Mouse (Mus musculus): ENCODE measurements at regions not wholly inside any gene's neighbourhood (a gene's known extent, or its start where the extent isn't known, plus 50 kb on each side); places are given as distances from the start of the nearest gene placed in this dataset.

- no peaks in the 10 kb centered on the region for H3K36me3 ChIP-seq
- ATAC-seq (ENCODE audit: low FRiP score) = no peak
- no peaks in the 10 kb centered on the region for H3K9me3 ChIP-seq
- no peak overlapping the region for H3K9ac ChIP-seq
- H3K27ac ChIP-seq = no peak overlapping the region
- H3K4me3 ChIP-seq = no peak overlapping the region
- no peak overlapping the region for H3K4me2 ChIP-seq
- no peaks in the 10 kb centered on the region for H3K4me1 ChIP-seq (replicated peaks)
- H3K27me3 ChIP-seq = no peaks in the 10 kb centered on the region
Observed at GRCm38 (mm10) chr3:80631391-80631790, 171.2 kb downstream of the Gria2 start.

GRCm38 (mm10) chr3:80610414-80610813, 192.2 kb downstream of the Gria2 start:
- Histone ChIP-seq H3K36me3 (no peaks in the 10 kb centered on the region), H3K9me3 (no peaks in the 10 kb centered on the region), H3K4me2 (no peak overlapping the region), H3K4me3 (no peak overlapping the region), H3K27me3 (no peaks in the 10 kb centered on the region), H3K27ac (no peak overlapping the region), H3K9ac (no peak overlapping the region), H3K4me1 (replicated peaks) (no peaks in the 10 kb centered on the region)
- 75% methylated on average over 2 of the region's 2 CpGs for WGBS
- ATAC-seq (ENCODE audit: low FRiP score) = no peak

GRCm38 (mm10) chr3:80608467-80608866, 194.2 kb downstream of the Gria2 start:
- ATAC-seq (ENCODE audit: low FRiP score) = no peak
- H3K27me3 ChIP-seq = no peaks in the 10 kb centered on the region
- H3K9ac ChIP-seq = no peak overlapping the region
- no peaks in the 10 kb centered on the region for H3K36me3 ChIP-seq
- H3K4me2 ChIP-seq = no peak overlapping the region
- H3K27ac ChIP-seq = no peak overlapping the region
- WGBS = 29% methylated on average over 4 of the region's 4 CpGs
- no peaks in the 10 kb centered on the region for H3K4me1 ChIP-seq (replicated peaks)
- no peaks in the 10 kb centered on the region for H3K9me3 ChIP-seq
- H3K4me3 ChIP-seq = no peak overlapping the region

GRCm38 (mm10) chr3:80607809-80608208, 194.8 kb downstream of the Gria2 start:
- H3K27ac ChIP-seq = no peak overlapping the region
- 35% methylated on average over 2 of the region's 2 CpGs for WGBS
- H3K4me2 ChIP-seq = no peak overlapping the region
- H3K36me3 ChIP-seq = no peaks in the 10 kb centered on the region
- ATAC-seq (ENCODE audit: low FRiP score) = no peak
- no peaks in the 10 kb centered on the region for H3K4me1 ChIP-seq (replicated peaks)
- H3K9me3 ChIP-seq = no peaks in the 10 kb centered on the region
- no peak overlapping the region for H3K9ac ChIP-seq
- no peaks in the 10 kb centered on the region for H3K27me3 ChIP-seq
- H3K4me3 ChIP-seq = no peak overlapping the region

GRCm38 (mm10) chr3:80597549-80597948, 205.1 kb downstream of the Gria2 start:
- Histone ChIP-seq H3K27me3 (no peaks in the 10 kb centered on the region), H3K36me3 (no peaks in the 10 kb centered on the region), H3K27ac (no peak overlapping the region), H3K4me3 (no peak overlapping the region), H3K9me3 (no peaks in the 10 kb centered on the region), H3K4me2 (no peak overlapping the region), H3K4me1 (replicated peaks) (no peaks in the 10 kb centered on the region), H3K9ac (no peak overlapping the region)
- no peak for ATAC-seq (ENCODE audit: low FRiP score)

GRCm38 (mm10) chr3:80567514-80567913, 235.1 kb downstream of the Gria2 start:
- Histone ChIP-seq H3K36me3 (no peaks in the 10 kb centered on the region), H3K4me2 (no peak overlapping the region), H3K4me3 (no peak overlapping the region), H3K27me3 (no peaks in the 10 kb centered on the region), H3K27ac (no peak overlapping the region), H3K4me1 (replicated peaks) (no peaks in the 10 kb centered on the region), H3K9ac (no peak overlapping the region), H3K9me3 (no peaks in the 10 kb centered on the region)
- no peak for ATAC-seq (ENCODE audit: low FRiP score)

GRCm38 (mm10) chr3:80566236-80566635, 236.4 kb downstream of the Gria2 start:
- H3K9me3 ChIP-seq = no peaks in the 10 kb centered on the region
- H3K4me2 ChIP-seq = no peak overlapping the region
- no peaks in the 10 kb centered on the region for H3K36me3 ChIP-seq
- no peaks in the 10 kb centered on the region for H3K27me3 ChIP-seq
- no peak overlapping the region for H3K27ac ChIP-seq
- no peak overlapping the region for H3K4me3 ChIP-seq
- 69% methylated on average over 3 of the region's 3 CpGs for WGBS
- H3K9ac ChIP-seq = no peak overlapping the region
- ATAC-seq (ENCODE audit: low FRiP score) = peak; percentile 17; the same call in 1 of the 2 replicates
- H3K4me1 ChIP-seq (replicated peaks) = no peaks in the 10 kb centered on the region

GRCm38 (mm10) chr3:80546151-80546695, 256.4 kb downstream of the Gria2 start:
- no peak overlapping the region for H3K9ac ChIP-seq
- no peaks in the 10 kb centered on the region for H3K4me1 ChIP-seq (replicated peaks)
- H3K36me3 ChIP-seq = no peaks in the 10 kb centered on the region

GRCm38 (mm10) chr3:80543783-80544182, 258.9 kb downstream of the Gria2 start:
- no peak overlapping the region for H3K4me2 ChIP-seq
- ATAC-seq (ENCODE audit: low FRiP score) = no peak
- no peaks in the 10 kb centered on the region for H3K9me3 ChIP-seq

More at GRCm38 (mm10) chr3:80546151-80546695, 256.4 kb downstream of the Gria2 start:
- Histone ChIP-seq H3K9me3 (no peaks in the 10 kb centered on the region), H3K27me3 (no peaks in the 10 kb centered on the region), H3K27ac (no peak overlapping the region), H3K4me3 (no peak overlapping the region), H3K4me2 (no peak overlapping the region)
- no peak for ATAC-seq (ENCODE audit: low FRiP score)

GRCm38 (mm10) chr3:80541382-80541781, 261.3 kb downstream of the Gria2 start:
- Histone ChIP-seq H3K9ac (no peak overlapping the region), H3K27me3 (no peaks in the 10 kb centered on the region), H3K36me3 (no peaks in the 10 kb centered on the region), H3K27ac (no peak overlapping the region), H3K4me1 (replicated peaks) (no peaks in the 10 kb centered on the region), H3K4me3 (no peak overlapping the region), H3K4me2 (no peak overlapping the region), H3K9me3 (no peaks in the 10 kb centered on the region)
- ATAC-seq (ENCODE audit: low FRiP score) = no peak

More at GRCm38 (mm10) chr3:80543783-80544182, 258.9 kb downstream of the Gria2 start:
- H3K4me3 ChIP-seq = no peak overlapping the region
- WGBS = 51% methylated on average over 1 of the region's 1 CpGs
- H3K36me3 ChIP-seq = no peaks in the 10 kb centered on the region
- no peaks in the 10 kb centered on the region for H3K27me3 ChIP-seq
- no peak overlapping the region for H3K27ac ChIP-seq
- H3K9ac ChIP-seq = no peak overlapping the region
- no peaks in the 10 kb centered on the region for H3K4me1 ChIP-seq (replicated peaks)

- no peak for ATAC-seq (ENCODE audit: low FRiP score)
- 89% methylated on average over 4 of the region's 4 CpGs for WGBS
- no peaks in the 10 kb centered on the region for H3K27me3 ChIP-seq
- no peaks in the 10 kb centered on the region for H3K36me3 ChIP-seq
- H3K9ac ChIP-seq = no peak overlapping the region
- no peak overlapping the region for H3K4me3 ChIP-seq
- H3K9me3 ChIP-seq = no peaks in the 10 kb centered on the region
- H3K4me2 ChIP-seq = no peak overlapping the region
- H3K4me1 ChIP-seq (replicated peaks) = no peaks in the 10 kb centered on the region
- H3K27ac ChIP-seq = no peak overlapping the region
Observed at GRCm38 (mm10) chr3:80533706-80534349, 268.8 kb downstream of the Gria2 start.

- H3K4me3 ChIP-seq = no peak overlapping the region
- no peak for ATAC-seq (ENCODE audit: low FRiP score)
- no peaks in the 10 kb centered on the region for H3K4me1 ChIP-seq (replicated peaks)
- no peaks in the 10 kb centered on the region for H3K27me3 ChIP-seq
- H3K9me3 ChIP-seq = no peaks in the 10 kb centered on the region
- H3K36me3 ChIP-seq = no peaks in the 10 kb centered on the region
- H3K4me2 ChIP-seq = no peak overlapping the region
- H3K9ac ChIP-seq = no peak overlapping the region
- no peak overlapping the region for H3K27ac ChIP-seq
- WGBS = 45% methylated on average over 1 of the region's 1 CpGs
Observed at GRCm38 (mm10) chr3:80514026-80514425, 288.6 kb downstream of the Gria2 start.

GRCm38 (mm10) chr3:80509185-80509584, 293.4 kb downstream of the Gria2 start:
- Histone ChIP-seq H3K4me1 (replicated peaks) (no peaks in the 10 kb centered on the region), H3K9ac (no peak overlapping the region), H3K27ac (no peak overlapping the region), H3K4me2 (no peak overlapping the region), H3K27me3 (no peaks in the 10 kb centered on the region), H3K36me3 (no peaks in the 10 kb centered on the region), H3K9me3 (no peaks in the 10 kb centered on the region), H3K4me3 (no peak overlapping the region)
- WGBS = 70% methylated on average over 1 of the region's 1 CpGs
- no peak for ATAC-seq (ENCODE audit: low FRiP score)
